Mouse (Mus musculus): ENCODE results near the gene Lum. TPM values are rescaled to one million over a fixed set of nuclear protein-coding genes. Genes with fewer than 3 reads are reported as not detected.

Gene Lum
- polyA plus RNA-seq, 1 experiment from 2014 or later: 52.8 TPM

DNA sequence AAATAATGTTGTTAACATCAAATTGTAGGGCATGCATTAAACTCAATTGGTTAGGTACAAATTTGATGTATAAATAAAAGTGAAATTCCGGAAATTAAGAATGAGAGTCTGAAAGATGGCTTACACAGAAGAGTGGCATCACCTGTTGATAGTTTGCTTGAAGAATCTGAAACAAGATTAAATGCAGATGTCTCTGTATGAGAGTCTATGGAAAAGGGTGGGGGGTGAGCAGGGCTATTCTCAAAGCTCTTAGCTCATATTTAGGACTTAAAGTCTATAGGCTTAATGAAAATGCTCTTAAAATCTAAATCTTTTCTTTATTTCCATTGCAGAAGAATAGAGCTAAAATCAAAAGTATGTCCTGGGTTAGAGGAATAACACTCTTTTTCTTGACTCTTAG, 30.8 kb downstream of the Lum start:
- 65% methylated on average over 1 of the region's 1 CpGs for WGBS

DNA sequence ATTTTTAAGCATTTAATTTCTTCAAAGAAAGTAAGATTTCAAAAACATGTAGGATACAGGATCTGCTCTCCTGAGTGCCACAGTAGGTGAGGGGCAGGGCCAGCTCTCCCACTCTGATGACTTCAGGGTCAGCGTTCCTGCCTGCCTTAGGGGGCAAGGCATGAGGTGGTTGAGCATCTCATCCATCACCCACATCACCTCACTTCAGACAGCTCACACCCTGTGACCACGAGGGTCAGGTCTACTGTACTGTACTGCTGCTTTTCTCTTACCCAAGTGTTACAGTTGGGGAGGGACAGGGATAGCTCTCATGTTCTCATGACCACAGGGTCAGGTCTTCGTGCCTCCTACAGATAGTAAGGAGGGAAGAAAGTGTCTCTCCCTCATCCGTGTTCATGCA, 36.8 kb downstream of the Lum start:
- no peaks in the 10 kb centered on the region for H3K36me3 ChIP-seq (replicated peaks)
- H3K27ac ChIP-seq: no peak overlapping the region
- DNase-seq (ENCODE audit: extremely low spot score, low spot score): no peak
- no peak overlapping the region for H3K4me3 ChIP-seq
- H3K9me3 ChIP-seq: no peaks in the 10 kb centered on the region
- no peaks in the 10 kb centered on the region for H3K27me3 ChIP-seq (ENCODE audit: poor library complexity, severe bottlenecking)
- H3K4me1 ChIP-seq: no peaks in the 10 kb centered on the region
- 85% methylated on average over 4 of the region's 4 CpGs for WGBS

More for the DNA sequence above, 30.8 kb downstream of the Lum start:
- Histone ChIP-seq H3K4me1 (no peaks in the 10 kb centered on the region), H3K9me3 (no peaks in the 10 kb centered on the region), H3K36me3 (replicated peaks) (no peaks in the 10 kb centered on the region), H3K27me3 (ENCODE audit: poor library complexity, severe bottlenecking) (no peaks in the 10 kb centered on the region), H3K27ac (no peak overlapping the region), H3K4me3 (no peak overlapping the region)
- DNase-seq (ENCODE audit: extremely low spot score, low spot score): no peak

DNA sequence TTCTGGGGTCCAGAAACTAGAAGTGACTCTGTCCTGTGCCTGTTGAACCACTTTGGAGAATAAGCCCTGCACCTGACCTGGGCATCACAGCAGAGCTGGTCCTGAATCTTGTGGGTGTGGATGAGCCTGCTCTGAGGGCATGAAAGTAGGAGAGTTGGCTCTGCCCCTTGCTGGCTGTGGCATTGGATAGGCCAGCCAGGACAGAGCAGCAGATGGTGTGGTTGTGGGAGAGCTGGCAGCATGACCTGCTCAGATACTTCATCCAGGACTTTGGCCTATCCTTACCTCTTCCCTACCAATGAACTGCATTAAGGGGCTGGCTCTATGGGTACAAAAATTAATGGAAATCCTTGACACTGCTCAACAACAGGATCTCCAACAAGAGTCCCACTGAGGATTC, 38.3 kb downstream of the Lum start:
- Histone ChIP-seq H3K27me3 (ENCODE audit: poor library complexity, severe bottlenecking) (no peaks in the 10 kb centered on the region), H3K4me1 (no peaks in the 10 kb centered on the region), H3K4me3 (no peak overlapping the region), H3K9me3 (no peaks in the 10 kb centered on the region), H3K36me3 (replicated peaks) (no peaks in the 10 kb centered on the region), H3K27ac (no peak overlapping the region)
- DNase-seq (ENCODE audit: extremely low spot score, low spot score): no peak

DNA sequence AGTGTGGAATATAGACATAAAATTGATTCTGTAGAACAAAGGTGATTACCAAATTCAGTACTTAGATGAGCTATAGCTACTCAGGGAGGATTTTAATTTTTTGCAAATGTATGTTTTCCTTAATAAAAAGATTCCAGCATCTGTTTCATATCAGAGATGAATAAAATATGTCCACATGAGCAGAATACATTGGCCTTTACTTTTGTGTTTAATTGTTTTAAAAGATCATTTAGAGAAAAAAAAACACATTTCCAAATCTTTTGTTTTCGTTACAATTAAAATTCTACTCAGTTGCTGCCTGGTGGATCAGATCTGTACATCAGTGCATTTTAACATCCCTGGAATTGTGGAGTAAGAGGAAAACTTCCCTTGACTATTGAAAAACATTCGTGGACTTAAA, 41.7 kb downstream of the Lum start, which contains the start of gene Kera:
Gene Kera (plus strand): TSS at position 301 of the 400 bp plus-strand sequence.
- WGBS: 89% methylated on average over 2 of the region's 2 CpGs
- H3K4me3 ChIP-seq: no peak within 1 kb of the TSS
- no peaks in the 10 kb centered on the region for H3K36me3 ChIP-seq (replicated peaks)
- no peaks in the 10 kb centered on the region for H3K4me1 ChIP-seq
- DNase-seq (ENCODE audit: extremely low spot score, low spot score): no peak
- no peak within 1 kb of the TSS for H3K27ac ChIP-seq
- H3K9me3 ChIP-seq: no peaks in the 10 kb centered on the region
- H3K27me3 ChIP-seq (ENCODE audit: poor library complexity, severe bottlenecking): no peaks in the 10 kb centered on the region

Other genes with a start within 250 kb of the Lum start
- 3.3 and 4.5 TPM in 2 replicates for gene Dcn, start 85.5 kb upstream of the Lum start, polyA plus RNA-seq (2016; fragmentation: Nextera tagmentation; extraction: Ambion mirVana)
- gene Kera, start 41.8 kb downstream of the Lum start, polyA plus RNA-seq (2016; fragmentation: Nextera tagmentation; extraction: Ambion mirVana): not detected in 2 replicates
- gene Epyc, start 78.9 kb downstream of the Lum start, polyA plus RNA-seq (2016; fragmentation: Nextera tagmentation; extraction: Ambion mirVana): 0.23 and 0.61 TPM in 2 replicates
- not detected in 2 replicates for gene Ccer1, start 127.9 kb downstream of the Lum start, polyA plus RNA-seq (2016; fragmentation: Nextera tagmentation; extraction: Ambion mirVana)
- not detected in 2 replicates for gene C030005K15Rik, start 161.6 kb downstream of the Lum start, polyA plus RNA-seq (2016; fragmentation: Nextera tagmentation; extraction: Ambion mirVana)

Data from forebrain, embryonic 10.5 days (tissue).